Comparison of ENCODE assay signal across 7 mouse cellular contexts in genomic region chr5:121838341-121839127, GRCm38 (mm10). TPM values are rescaled to one million over a fixed set of nuclear protein-coding genes. Genes with fewer than 3 reads are reported as not detected.
A peak's percentile ranks its signal among the peaks of the same experiment; 100 is the strongest.
DNase-seq lines count a peak whose midpoint lies in the region; ATAC-seq lines count a peak whose summit lies in the region.

No protein-coding gene starts in this region.

- ATAC-seq in hematopoietic stem cell, adult 5-6 weeks (replicated peaks in 1 of 2; ENCODE audit: insufficient read depth in 1 of 2, low FRiP score in 2 of 2, low TSS enrichment in 1 of 2, low read depth in 1 of 2, poor library complexity in 2 of 2, severe bottlenecking in 2 of 2) = peak; percentile 25 to 40
- ATAC-seq in limb, embryonic 13.5 days (ENCODE audit: low FRiP score, low read depth) = no peak
- no peak for ATAC-seq in midbrain, embryonic 14.5 days (ENCODE audit: low FRiP score, low TSS enrichment)
- ATAC-seq in stomach, embryonic 15.5 days (ENCODE audit: insufficient read depth, low FRiP score, low read depth) = no peak

- under 1% methylated on average over 46 of the region's 46 CpGs for WGBS in forebrain, embryonic 10.5 days
- under 1% methylated on average over 46 of the region's 46 CpGs for WGBS in limb, embryonic 13.5 days
- WGBS in midbrain, embryonic 14.5 days = 1% methylated on average over 46 of the region's 46 CpGs
- WGBS in stomach, embryonic 15.5 days = 3% methylated on average over 46 of the region's 46 CpGs

- peak overlapping the region; percentile 65 for H3K9ac ChIP-seq in limb, embryonic 13.5 days
- peak overlapping the region; percentile 31; the same call in 1 of the 2 replicates for H3K9ac ChIP-seq in midbrain, embryonic 14.5 days (replicated peaks; ENCODE audit: low read length)
- peak overlapping the region; percentile 16; the same call in 1 of the 2 replicates for H3K9ac ChIP-seq in stomach, embryonic 15.5 days

- peak overlapping the region; percentile 25 for H3K27ac ChIP-seq in forebrain, embryonic 10.5 days
- H3K27ac ChIP-seq in limb, embryonic 13.5 days = no peak overlapping the region
- H3K27ac ChIP-seq in midbrain, embryonic 14.5 days (replicated peaks; ENCODE audit: low read depth, low read length) = no peak overlapping the region
- peak overlapping the region; percentile 92 for H3K27ac ChIP-seq in stomach, embryonic 15.5 days

- H3K4me2 ChIP-seq in limb, embryonic 13.5 days (replicated peaks) = peak overlapping the region; percentile 91
- peak overlapping the region; percentile 94 for H3K4me2 ChIP-seq in midbrain, embryonic 14.5 days (ENCODE audit: low read length)
- H3K4me2 ChIP-seq in stomach, embryonic 15.5 days = peak overlapping the region; percentile 85

- H3K36me3 ChIP-seq in forebrain, embryonic 10.5 days (replicated peaks) = no peaks in the 10 kb centered on the region
- H3K36me3 ChIP-seq in limb, embryonic 13.5 days = no peaks in the 10 kb centered on the region
- H3K36me3 ChIP-seq in midbrain, embryonic 14.5 days (ENCODE audit: control insufficient read depth, insufficient read depth, low read length) = no peaks in the 10 kb centered on the region
- H3K36me3 ChIP-seq in stomach, embryonic 15.5 days = no peaks in the 10 kb centered on the region

- peak; percentile 48 to 51 for DNase-seq in CD8-positive naive resting alpha-beta T cell, adult 2 months (ENCODE audit: low read depth in 2 of 2, low spot score in 2 of 2)
- peak; percentile 65 for DNase-seq in MN1 (ENCODE audit: low spot score)
- peak; percentile 52 for DNase-seq in forebrain, embryonic 10.5 days (ENCODE audit: extremely low spot score, low spot score)
- DNase-seq in midbrain, embryonic 14.5 days = peak; percentile 54

- peak overlapping the region; percentile 80 for H3K4me3 ChIP-seq in forebrain, embryonic 10.5 days
- H3K4me3 ChIP-seq in limb, embryonic 13.5 days = peak overlapping the region; percentile 78
- H3K4me3 ChIP-seq in midbrain, embryonic 14.5 days (replicated peaks; ENCODE audit: low read depth, low read length) = peak overlapping the region; percentile 29
- peak overlapping the region; percentile 61 for H3K4me3 ChIP-seq in stomach, embryonic 15.5 days (replicated peaks)

- no peaks in the 10 kb centered on the region for H3K9me3 ChIP-seq in forebrain, embryonic 10.5 days
- H3K9me3 ChIP-seq in limb, embryonic 13.5 days = no peaks in the 10 kb centered on the region
- H3K9me3 ChIP-seq in midbrain, embryonic 14.5 days (ENCODE audit: control insufficient read depth, low read length) = no peaks in the 10 kb centered on the region
- H3K9me3 ChIP-seq in stomach, embryonic 15.5 days = no peaks in the 10 kb centered on the region

- peaks cover 73% of the 10 kb centered on the region for H3K4me1 ChIP-seq in forebrain, embryonic 10.5 days
- peaks cover 54% of the 10 kb centered on the region for H3K4me1 ChIP-seq in limb, embryonic 13.5 days
- H3K4me1 ChIP-seq in midbrain, embryonic 14.5 days (ENCODE audit: control insufficient read depth, insufficient read depth, low read length) = peaks cover 29% of the 10 kb centered on the region
- peaks cover 56% of the 10 kb centered on the region for H3K4me1 ChIP-seq in stomach, embryonic 15.5 days

- peaks cover 92% of the 10 kb centered on the region for H3K27me3 ChIP-seq in forebrain, embryonic 10.5 days (ENCODE audit: poor library complexity, severe bottlenecking)
- peaks cover 48% of the 10 kb centered on the region for H3K27me3 ChIP-seq in limb, embryonic 13.5 days
- peaks cover 58% of the 10 kb centered on the region for H3K27me3 ChIP-seq in midbrain, embryonic 14.5 days (ENCODE audit: control insufficient read depth, insufficient read depth, low read length)
- H3K27me3 ChIP-seq in stomach, embryonic 15.5 days (replicated peaks) = peaks cover 5% of the 10 kb centered on the region

RNA-seq across cellular contexts. Expression of gene Sh2b3, which starts 1.1 kb away (rescaled TPM):
- 5.4 and 5.5 TPM in 2 replicates for polyA plus RNA-seq in forebrain, embryonic 10.5 days (2016; fragmentation: Nextera tagmentation; extraction: Ambion mirVana)
- total RNA-seq in hematopoietic stem cell, adult 5-6 weeks (2017) = 18.6 and 23.2 TPM in 2 replicates
- polyA plus RNA-seq in limb, embryonic 13.5 days (2015; fragmentation: Nextera tagmentation; extraction: Ambion mirVana) = 11.7 and 12.5 TPM in 2 replicates
- 6.1 and 7.8 TPM in 2 replicates for polyA plus RNA-seq in midbrain, embryonic 14.5 days (2014; fragmentation: Nextera tagmentation; extraction: Ambion mirVana)
- polyA plus RNA-seq in stomach, embryonic 15.5 days (2015; fragmentation: Nextera tagmentation; extraction: Ambion mirVana) = 15.7 and 16.0 TPM in 2 replicates

RNA-seq across cellular contexts. Expression of gene Pheta1, which starts 10.2 kb away (rescaled TPM):
- polyA plus RNA-seq in forebrain, embryonic 10.5 days (2016; fragmentation: Nextera tagmentation; extraction: Ambion mirVana) = 45.3 and 47.8 TPM in 2 replicates
- total RNA-seq in hematopoietic stem cell, adult 5-6 weeks (2017) = 3.3 and 4.2 TPM in 2 replicates
- 38.5 and 43.4 TPM in 2 replicates for polyA plus RNA-seq in limb, embryonic 13.5 days (2015; fragmentation: Nextera tagmentation; extraction: Ambion mirVana)
- 36.8 and 40.1 TPM in 2 replicates for polyA plus RNA-seq in midbrain, embryonic 14.5 days (2014; fragmentation: Nextera tagmentation; extraction: Ambion mirVana)
- polyA plus RNA-seq in stomach, embryonic 15.5 days (2015; fragmentation: Nextera tagmentation; extraction: Ambion mirVana) = 23.7 and 26.1 TPM in 2 replicates

Comparison
In these comparisons a context has a peak if more than half of its experiments do, and no peak if none do; other contexts are left out.
1. H3K27ac ChIP-seq: peak in forebrain, embryonic 10.5 days (single experiment) and stomach, embryonic 15.5 days (single experiment); none in limb, embryonic 13.5 days (single experiment) and midbrain, embryonic 14.5 days (single experiment).
2. H3K4me3 ChIP-seq: peak in every context shown above with its lines; median percentile 80 in forebrain, embryonic 10.5 days; 78 in limb, embryonic 13.5 days; 61 in stomach, embryonic 15.5 days; 29 in midbrain, embryonic 14.5 days.
3. ATAC-seq: peak in hematopoietic stem cell, adult 5-6 weeks (2 of 2); none in limb, embryonic 13.5 days (single experiment), midbrain, embryonic 14.5 days (single experiment) and stomach, embryonic 15.5 days (single experiment).
4. Peak in every context shown above with its lines, with median percentiles within 50 percentile points of each other: DNase-seq, H3K4me2 ChIP-seq and H3K9ac ChIP-seq.